Mouse (Mus musculus) urinary bladder, postnatal 25 days (tissue): ENCODE results near the gene Isoc2a.
A peak's percentile ranks its signal among the peaks of the same experiment; 100 is the strongest.

Experiments used
- DNase-seq: peaks from one replicate; pipeline ENCODE4 v3.0.0; 2022; ENCODE audit warnings: low spot score

Gene Isoc2a

GRCm38 (mm10) chr7:4940068-4940479 is 63.1 kb downstream of the Isoc2a start:
- peak; percentile 84 for DNase-seq

- DNase-seq: no peak
These were observed 65.7 kb downstream of the Isoc2a start for GRCm38 (mm10) chr7:4942673-4943072.

- peak; percentile 96 for DNase-seq
These were observed 66.4 kb downstream of the Isoc2a start for GRCm38 (mm10) chr7:4943223-4943815.
